Mouse (Mus musculus): ENCODE data around the gene Tmem37. TPM values are rescaled to one million over a fixed set of nuclear protein-coding genes. Genes with fewer than 3 reads are reported as not detected.
"Not testable (repeated sequence)": the region's sequence is repeated elsewhere in the genome, so short reads cannot be mapped to it uniquely, and the experiment has no call there.

The Tmem37 gene
- polyA plus RNA-seq, 1 experiment from 2014 or later, result 8.7 TPM

- Histone ChIP-seq H3K27me3 (no peaks in the 10 kb centered on the region), H3K4me1 (no peaks in the 10 kb centered on the region), H3K4me3 (no peak overlapping the region), H3K9ac (no peak overlapping the region), H3K4me2 (replicated peaks) (no peak overlapping the region), H3K27ac (no peak overlapping the region), H3K36me3 (peaks cover 41% of the 10 kb centered on the region), H3K9me3 (replicated peaks) (no peaks in the 10 kb centered on the region)
- ATAC-seq (ENCODE audit: low FRiP score), result no peak
- 91% methylated on average over 8 of the region's 8 CpGs for WGBS
These were observed 37.9 kb upstream of the Tmem37 start for GRCm38 (mm10) chr1:120111766-120112165.

GRCm38 (mm10) chr1:120109741-120110432, 36.0 kb upstream of the Tmem37 start:
- Histone ChIP-seq H3K27ac (no peak overlapping the region), H3K36me3 (peaks cover 27% of the 10 kb centered on the region), H3K27me3 (no peaks in the 10 kb centered on the region), H3K9ac (no peak overlapping the region), H3K9me3 (replicated peaks) (no peaks in the 10 kb centered on the region), H3K4me2 (replicated peaks) (no peak overlapping the region), H3K4me1 (no peaks in the 10 kb centered on the region), H3K4me3 (no peak overlapping the region)
- no peak for ATAC-seq (ENCODE audit: low FRiP score)
- 88% methylated on average over 19 of the region's 19 CpGs for WGBS

GRCm38 (mm10) chr1:120105556-120105959, 31.7 kb upstream of the Tmem37 start:
- Histone ChIP-seq H3K4me1 (no peaks in the 10 kb centered on the region), H3K9me3 (replicated peaks) (no peaks in the 10 kb centered on the region), H3K27me3 (no peaks in the 10 kb centered on the region), H3K9ac (no peak overlapping the region), H3K36me3 (no peaks in the 10 kb centered on the region), H3K27ac (no peak overlapping the region), H3K4me2 (replicated peaks) (no peak overlapping the region), H3K4me3 (no peak overlapping the region)
- 82% methylated on average over 5 of the region's 5 CpGs for WGBS
- no peak for ATAC-seq (ENCODE audit: low FRiP score)

DNA sequence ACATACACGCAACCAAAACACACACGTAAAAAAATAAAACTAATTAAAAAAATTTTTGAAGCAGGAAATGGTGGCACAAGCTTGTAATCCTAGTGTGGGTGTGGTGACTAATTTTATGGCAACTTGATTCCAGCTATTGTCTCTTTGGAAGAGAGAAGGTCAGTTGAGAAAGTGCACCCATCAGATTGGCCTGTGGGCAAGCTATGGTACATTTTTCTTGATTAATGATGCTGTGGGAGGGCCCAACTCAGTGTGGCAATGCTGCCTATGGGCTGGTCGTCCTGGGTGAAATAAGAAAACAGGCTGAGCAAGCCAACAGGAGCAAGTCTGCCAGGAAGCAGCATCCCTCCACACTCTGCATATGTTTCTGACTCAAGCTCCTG, 27.3 kb upstream of the Tmem37 start:
- WGBS, result 81% methylated on average over 3 of the region's 3 CpGs
- no peaks in the 10 kb centered on the region for H3K36me3 ChIP-seq
- H3K4me3 ChIP-seq, result no peak overlapping the region
- no peaks in the 10 kb centered on the region for H3K4me1 ChIP-seq
- no peak overlapping the region for H3K4me2 ChIP-seq (replicated peaks)
- no peaks in the 10 kb centered on the region for H3K27me3 ChIP-seq
- no peak for ATAC-seq (ENCODE audit: low FRiP score)
- no peaks in the 10 kb centered on the region for H3K9me3 ChIP-seq (replicated peaks)
- H3K27ac ChIP-seq, result no peak overlapping the region
- H3K9ac ChIP-seq, result no peak overlapping the region

- ATAC-seq (ENCODE audit: low FRiP score), result no peak
- no peak overlapping the region for H3K4me2 ChIP-seq (replicated peaks)
- H3K27me3 ChIP-seq, result no peaks in the 10 kb centered on the region
- no peaks in the 10 kb centered on the region for H3K4me1 ChIP-seq
- no peak overlapping the region for H3K27ac ChIP-seq
- no peaks in the 10 kb centered on the region for H3K36me3 ChIP-seq
- H3K9ac ChIP-seq, result no peak overlapping the region
- no peak overlapping the region for H3K4me3 ChIP-seq
- 79% methylated on average over 8 of the region's 8 CpGs for WGBS
- no peaks in the 10 kb centered on the region for H3K9me3 ChIP-seq (replicated peaks)
These were observed 26.8 kb upstream of the Tmem37 start for GRCm38 (mm10) chr1:120100456-120101226.

DNA sequence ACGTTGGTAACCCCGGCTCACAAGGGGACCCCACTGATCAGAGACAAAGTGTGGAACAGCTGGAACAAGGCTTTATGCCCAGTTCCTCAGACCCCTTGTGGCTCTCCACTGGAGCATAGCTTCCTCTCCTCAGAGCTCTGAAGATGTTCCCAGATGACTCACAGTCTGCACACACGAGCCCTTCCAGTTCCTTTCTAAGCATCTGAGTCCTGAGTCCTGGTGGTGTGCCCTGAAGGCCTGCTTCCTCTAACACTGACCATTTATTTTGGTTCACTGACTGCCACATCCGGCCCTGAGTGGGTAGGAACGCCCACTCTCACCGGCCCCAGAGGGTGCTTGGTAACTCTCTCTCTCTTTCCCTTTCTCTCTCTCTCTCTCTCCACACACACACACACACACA, 25.6 kb upstream of the Tmem37 start:
- Histone ChIP-seq H3K4me2 (replicated peaks) (no peak overlapping the region), H3K9me3 (replicated peaks) (no peaks in the 10 kb centered on the region), H3K27ac (no peak overlapping the region), H3K36me3 (no peaks in the 10 kb centered on the region), H3K27me3 (no peaks in the 10 kb centered on the region), H3K9ac (no peak overlapping the region), H3K4me1 (no peaks in the 10 kb centered on the region), H3K4me3 (no peak overlapping the region)
- no peak for ATAC-seq (ENCODE audit: low FRiP score)
- WGBS, result 62% methylated on average over 6 of the region's 6 CpGs

- 14% methylated on average over 7 of the region's 7 CpGs for whole genome bisulfite sequencing
These were observed 24.5 kb upstream of the Tmem37 start for GRCm38 (mm10) chr1:120098327-120098726.

GRCm38 (mm10) chr1:120094920-120095319, 21.0 kb upstream of the Tmem37 start:
- Histone ChIP-seq H3K9me3 (replicated peaks) (0 out of 2 replicates have a peak, but pooled peaks cover 9% of the 10 kb centered on the region), H3K4me3 (no peak overlapping the region), H3K27me3 (no peaks in the 10 kb centered on the region), H3K4me2 (replicated peaks) (no peak overlapping the region), H3K4me1 (no peaks in the 10 kb centered on the region), H3K27ac (no peak overlapping the region), H3K36me3 (no peaks in the 10 kb centered on the region), H3K9ac (no peak overlapping the region)
- ATAC-seq (ENCODE audit: low FRiP score), result no peak
- 77% methylated on average over 3 of the region's 3 CpGs for WGBS

More at GRCm38 (mm10) chr1:120098327-120098726, 24.5 kb upstream of the Tmem37 start:
- no peak overlapping the region for H3K4me2 ChIP-seq (replicated peaks)
- no peak overlapping the region for H3K9ac ChIP-seq
- no peak overlapping the region for H3K27ac ChIP-seq
- no peak overlapping the region for H3K4me3 ChIP-seq
- no peaks in the 10 kb centered on the region for H3K27me3 ChIP-seq
- no peaks in the 10 kb centered on the region for H3K9me3 ChIP-seq (replicated peaks)
- H3K36me3 ChIP-seq, result no peaks in the 10 kb centered on the region
- ATAC-seq (ENCODE audit: low FRiP score), result no peak
- no peaks in the 10 kb centered on the region for H3K4me1 ChIP-seq

- not testable (repeated sequence) for H3K36me3 ChIP-seq; H3K27ac ChIP-seq; H3K4me2 ChIP-seq (replicated peaks); H3K9me3 ChIP-seq (replicated peaks); H3K9ac ChIP-seq; H3K27me3 ChIP-seq; ATAC-seq (ENCODE audit: low FRiP score); H3K4me1 ChIP-seq; H3K4me3 ChIP-seq
- WGBS, result 61% methylated on average over 12 of the region's 14 CpGs
These were observed 19.7 kb upstream of the Tmem37 start for GRCm38 (mm10) chr1:120093482-120094134.

GRCm38 (mm10) chr1:120090880-120091570, 17.2 kb upstream of the Tmem37 start:
- Histone ChIP-seq H3K4me2 (replicated peaks) (no peak overlapping the region), H3K27ac (no peak overlapping the region), H3K27me3 (no peaks in the 10 kb centered on the region), H3K4me1 (peaks cover 7% of the 10 kb centered on the region), H3K9me3 (replicated peaks) (0 out of 2 replicates have a peak, but pooled peaks cover 9% of the 10 kb centered on the region), H3K4me3 (no peak overlapping the region), H3K9ac (no peak overlapping the region), H3K36me3 (no peaks in the 10 kb centered on the region)
- ATAC-seq (ENCODE audit: low FRiP score), result no peak
- WGBS, result 80% methylated on average over 8 of the region's 8 CpGs

- H3K4me1 ChIP-seq, result peaks cover 7% of the 10 kb centered on the region
- H3K9me3 ChIP-seq (replicated peaks), result 0 out of 2 replicates have a peak, but pooled peaks cover 9% of the 10 kb centered on the region
- no peak overlapping the region for H3K4me3 ChIP-seq
- no peaks in the 10 kb centered on the region for H3K36me3 ChIP-seq
- no peak overlapping the region for H3K27ac ChIP-seq
- H3K9ac ChIP-seq, result no peak overlapping the region
- no peaks in the 10 kb centered on the region for H3K27me3 ChIP-seq
- ATAC-seq (ENCODE audit: low FRiP score), result no peak
- H3K4me2 ChIP-seq (replicated peaks), result no peak overlapping the region
- 6% methylated on average over 4 of the region's 5 CpGs for WGBS
These were observed 15.3 kb upstream of the Tmem37 start for GRCm38 (mm10) chr1:120089180-120089579.

- 67% methylated on average over 13 of the region's 13 CpGs for WGBS
- Histone ChIP-seq H3K4me2 (replicated peaks) (no peak overlapping the region), H3K27me3 (no peaks in the 10 kb centered on the region), H3K9me3 (replicated peaks) (no peaks in the 10 kb centered on the region), H3K9ac (no peak overlapping the region), H3K4me1 (peaks cover 9% of the 10 kb centered on the region), H3K4me3 (no peak overlapping the region), H3K27ac (no peak overlapping the region), H3K36me3 (no peaks in the 10 kb centered on the region)
- ATAC-seq (ENCODE audit: low FRiP score), result no peak
These were observed 12.8 kb upstream of the Tmem37 start for GRCm38 (mm10) chr1:120086644-120087043.

Data from hindbrain, embryonic 12.5 days (tissue).